Mouse (Mus musculus): ENCODE data around the gene Ceacam20.

- TF ChIP-seq CTCF (IDR thresholded peaks at IDR 0.05; ENCODE audit: extremely low read depth, insufficient read depth, insufficient read length, insufficient replicate concordance) (no peak), POLR2A (IDR thresholded peaks at IDR 0.05; ENCODE audit: low read depth, low read length) (no peak)
Observed at GRCm38 (mm10) chr7:19962423-19962822, 2.8 kb upstream of the Ceacam20 start.
